Mouse (Mus musculus) right cerebral cortex, postnatal 10 days (tissue): Measurements from ENCODE around the gene Srsx.
"Not testable (repeated sequence)": the region's sequence is repeated elsewhere in the genome, so short reads cannot be mapped to it uniquely, and the experiment has no call there.

Experiments
- DNase-seq, 2 experiments: peaks; one replicate each; pipeline ENCODE4 v3.0.0; 2021; ENCODE audit warnings: low spot score in 2 of 2

Srsx gene

GRCm38 (mm10) chrX:123222381-123222780 lies at the start of gene Srsx:
Gene Srsx (minus strand): TSS chrX:123222481.
- not testable (repeated sequence) for DNase-seq

- DNase-seq = not testable (repeated sequence)
Measured at GRCm38 (mm10) chrX:123246807-123247206, 24.5 kb upstream of the Srsx start, which contains the start of gene Gm17577. Gene Gm17577 (minus strand): TSS chrX:123246907.
